In the genomic region with DNA sequence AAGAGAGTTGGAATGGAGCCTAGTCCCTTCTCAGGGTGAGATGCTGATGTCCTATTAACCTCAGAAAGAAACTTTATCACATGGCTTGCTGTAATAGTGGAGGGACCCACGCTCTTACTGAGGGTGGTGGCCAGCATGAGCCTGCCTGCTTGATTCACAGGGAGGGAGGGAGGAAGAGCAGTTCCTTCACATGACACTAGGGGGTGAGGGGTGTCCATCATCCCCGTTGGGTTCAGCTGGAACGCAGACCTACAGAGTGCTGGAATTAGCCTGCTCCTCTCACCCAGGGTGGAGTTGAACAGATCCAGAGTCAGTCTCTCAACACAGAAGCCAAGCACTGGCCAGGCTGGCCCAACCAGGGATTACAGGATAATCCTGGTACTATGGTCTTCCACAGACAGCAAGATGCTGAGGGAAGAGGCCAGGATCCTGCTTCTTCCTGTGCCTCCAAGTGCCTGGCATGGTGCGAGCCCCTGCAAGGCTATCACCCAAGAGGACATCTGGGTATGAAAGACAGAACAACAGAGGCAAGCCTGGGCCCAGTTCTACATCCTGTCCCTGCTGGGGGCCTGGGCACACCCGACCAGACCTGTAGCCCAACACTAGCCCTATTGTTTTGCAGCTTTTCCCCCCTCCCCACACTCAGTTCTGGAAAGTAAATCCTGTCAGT, we compare ENCODE assay signal across 10 mouse cellular contexts.
DNase-seq lines count a peak whose midpoint lies in the region; ATAC-seq and TF ChIP-seq lines count a peak whose summit lies in the region.
"Had no signal": no experiment of that assay in that cellular context is flagged by ENCODE, and none has a peak within 500 bp of the region (broad histone marks: within the 10 kb centered on the region; RNA-seq: fewer than 3 reads in every experiment).

No protein-coding gene starts in this region.

- no peaks in the 10 kb centered on the region for H3K79me2 ChIP-seq in heart, adult 2 months (replicated peaks; ENCODE audit: control insufficient read depth, insufficient read depth, low read length)

- ATAC-seq in liver, postnatal 0 days, result no peak
- no peak for ATAC-seq in liver, embryonic 11.5 days (replicated peaks; ENCODE audit: low FRiP score)

- intact Hi-C loops in heart, adult 2 months (cut with DNase I), result loop anchor here (10.0 kb wide), 1 partner anchor 290 kb away; no protein-coding TSS in a partner anchor
- intact Hi-C loops in left cerebral cortex, postnatal 4 days (cut with DNase I), result no loop called here

- no peaks in the 10 kb centered on the region for H3K9me3 ChIP-seq in heart, embryonic 10.5 days
- H3K9me3 ChIP-seq in liver, postnatal 0 days (ENCODE audit: low read length), result no peaks in the 10 kb centered on the region
- no peaks in the 10 kb centered on the region for H3K9me3 ChIP-seq in liver, embryonic 11.5 days (ENCODE audit: control insufficient read depth, low read length)

- 38% methylated on average over 5 of the region's 5 CpGs for WGBS in heart, adult 2 months
- WGBS in heart, embryonic 10.5 days, result 43% methylated on average over 5 of the region's 5 CpGs
- WGBS in liver, postnatal 0 days (ENCODE audit: insufficient replicate concordance), result 40% methylated on average over 5 of the region's 5 CpGs
- WGBS in liver, embryonic 11.5 days, result 40% methylated on average over 5 of the region's 5 CpGs

- H3K27me3 ChIP-seq in heart, adult 2 months (ENCODE audit: control insufficient read depth, insufficient read depth, low read length), result peaks cover 8% of the 10 kb centered on the region
- peaks cover 72% of the 10 kb centered on the region for H3K27me3 ChIP-seq in heart, embryonic 10.5 days (ENCODE audit: insufficient read depth, poor library complexity, severe bottlenecking)
- peaks cover 26% of the 10 kb centered on the region for H3K27me3 ChIP-seq in liver, postnatal 0 days (ENCODE audit: insufficient read depth, low read length)
- peaks cover 27% of the 10 kb centered on the region for H3K27me3 ChIP-seq in liver, embryonic 11.5 days (replicated peaks; ENCODE audit: control insufficient read depth, insufficient read depth, low read length)

- H3K27ac ChIP-seq in heart, adult 2 months, result no peak overlapping the region
- no peak overlapping the region for H3K27ac ChIP-seq in heart, embryonic 10.5 days
- no peak overlapping the region for H3K27ac ChIP-seq in liver, postnatal 0 days (ENCODE audit: low read depth)
- no peak overlapping the region for H3K27ac ChIP-seq in liver, embryonic 11.5 days (ENCODE audit: low read depth, low read length)

- no peak overlapping the region for H3K4me3 ChIP-seq in heart, adult 2 months
- no peak overlapping the region for H3K4me3 ChIP-seq in heart, embryonic 10.5 days
- no peak overlapping the region for H3K4me3 ChIP-seq in liver, postnatal 0 days (ENCODE audit: low read depth, low read length)
- H3K4me3 ChIP-seq in liver, embryonic 11.5 days (ENCODE audit: low read depth, low read length), result no peak overlapping the region

- H3K4me1 ChIP-seq in heart, adult 2 months (ENCODE audit: control insufficient read depth, insufficient read depth, low read length), result no peaks in the 10 kb centered on the region
- H3K4me1 ChIP-seq in heart, embryonic 10.5 days, result peaks cover 11% of the 10 kb centered on the region
- no peaks in the 10 kb centered on the region for H3K4me1 ChIP-seq in liver, postnatal 0 days (ENCODE audit: insufficient read depth)
- H3K4me1 ChIP-seq in liver, embryonic 11.5 days (replicated peaks; ENCODE audit: control insufficient read depth, insufficient read depth, low read length), result no peaks in the 10 kb centered on the region

- H3K4me2 ChIP-seq in liver, postnatal 0 days (ENCODE audit: low read depth, low read length), result no peak overlapping the region
- H3K4me2 ChIP-seq in liver, embryonic 11.5 days, result no peak overlapping the region

- no peak for DNase-seq in heart, adult 2 months
- DNase-seq in heart, embryonic 10.5 days (ENCODE audit: low spot score), result no peak
- no peak for DNase-seq in liver, postnatal 0 days
- DNase-seq in liver, embryonic 11.5 days (ENCODE audit: low spot score), result no peak
- peak; percentile 36 for DNase-seq in NIH3T3 (ENCODE audit: low read depth)
- DNase-seq in lung, postnatal 14 days, result peak; percentile 5
- no peak for DNase-seq in left cerebral cortex, postnatal 4 days
- no peak for DNase-seq in cerebellum, postnatal 10 days
- DNase-seq: cerebellum, adult 11 months; heart, postnatal 36 days had no signal

- TF ChIP-seq POLR2A in heart, adult 2 months (IDR thresholded peaks at IDR 0.05; ENCODE audit: insufficient read depth, low read depth, low read length), result no peak

- no peak for TF ChIP-seq EP300 in heart, adult 2 months (IDR thresholded peaks at IDR 0.05; ENCODE audit: insufficient read depth, low read depth, low read length)
- no peak for TF ChIP-seq EP300 in liver, postnatal 0 days (IDR thresholded peaks at IDR 0.05; ENCODE audit: low read depth)

- no peak overlapping the region for H3K9ac ChIP-seq in heart, adult 2 months (ENCODE audit: low read depth, low read length)
- H3K9ac ChIP-seq in liver, postnatal 0 days (replicated peaks), result no peak overlapping the region
- no peak overlapping the region for H3K9ac ChIP-seq in liver, embryonic 11.5 days (ENCODE audit: low read depth, low read length)

- H3K36me3 ChIP-seq in heart, adult 2 months (ENCODE audit: control insufficient read depth, insufficient read depth, low read length), result no peaks in the 10 kb centered on the region
- H3K36me3 ChIP-seq in heart, embryonic 10.5 days, result no peaks in the 10 kb centered on the region
- no peaks in the 10 kb centered on the region for H3K36me3 ChIP-seq in liver, postnatal 0 days (replicated peaks; ENCODE audit: insufficient read depth, low read length)
- no peaks in the 10 kb centered on the region for H3K36me3 ChIP-seq in liver, embryonic 11.5 days (ENCODE audit: control insufficient read depth, insufficient read depth, low read length)

- TF ChIP-seq CTCF in heart, adult 2 months (IDR thresholded peaks at IDR 0.05), result peak; percentile 48
- peak; percentile 48 for TF ChIP-seq CTCF in liver, postnatal 0 days (IDR thresholded peaks at IDR 0.05; ENCODE audit: low read depth)

Comparison
In these comparisons a context has a peak if more than half of its experiments do, and no peak if none do; other contexts are left out.
1. DNase-seq: peak in NIH3T3 (single experiment) and lung, postnatal 14 days (single experiment); none in heart, adult 2 months (0 of 2), heart, embryonic 10.5 days (single experiment), liver, postnatal 0 days (single experiment), liver, embryonic 11.5 days (single experiment), left cerebral cortex, postnatal 4 days (single experiment) and cerebellum, postnatal 10 days (0 of 2).